Mouse (Mus musculus): ENCODE data around the gene Crygc. TPM values are rescaled to one million over a fixed set of nuclear protein-coding genes. Genes with fewer than 3 reads are reported as not detected.
"Not testable (repeated sequence)": the region's sequence is repeated elsewhere in the genome, so short reads cannot be mapped to it uniquely, and the experiment has no call there.

Gene Crygc
- polyA plus RNA-seq, 1 experiment from 2014 or later, result not detected

DNA sequence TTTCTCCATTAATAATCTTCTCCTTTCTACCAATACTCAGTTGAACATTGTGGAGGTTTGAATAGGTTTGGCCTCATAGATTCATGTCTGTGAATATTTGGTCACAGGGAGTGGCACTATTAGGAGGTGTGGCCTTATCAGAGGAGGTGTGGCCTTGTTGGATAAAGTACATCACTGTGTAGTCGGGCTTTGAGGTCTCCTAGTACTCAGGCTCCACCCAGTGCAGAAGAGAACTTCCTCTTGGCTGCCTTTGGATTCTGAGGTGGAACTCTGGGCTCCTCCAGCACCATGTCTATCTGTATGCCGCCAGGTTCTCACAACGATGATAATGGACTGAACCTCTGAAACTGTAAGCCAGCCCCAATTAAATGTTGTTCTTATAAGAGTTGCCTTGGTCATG lies 23.5 kb upstream of the Crygc start:
- no peak overlapping the region for H3K4me3 ChIP-seq
- H3K4me1 ChIP-seq, result no peaks in the 10 kb centered on the region
- DNase-seq (ENCODE audit: low spot score), result no peak
- H3K9me3 ChIP-seq (replicated peaks), result no peaks in the 10 kb centered on the region
- WGBS, result 91% methylated on average over 3 of the region's 3 CpGs
- no peak overlapping the region for H3K27ac ChIP-seq
- H3K27me3 ChIP-seq (ENCODE audit: low read depth, poor library complexity, severe bottlenecking), result no peaks in the 10 kb centered on the region
- H3K36me3 ChIP-seq, result no peaks in the 10 kb centered on the region

DNA sequence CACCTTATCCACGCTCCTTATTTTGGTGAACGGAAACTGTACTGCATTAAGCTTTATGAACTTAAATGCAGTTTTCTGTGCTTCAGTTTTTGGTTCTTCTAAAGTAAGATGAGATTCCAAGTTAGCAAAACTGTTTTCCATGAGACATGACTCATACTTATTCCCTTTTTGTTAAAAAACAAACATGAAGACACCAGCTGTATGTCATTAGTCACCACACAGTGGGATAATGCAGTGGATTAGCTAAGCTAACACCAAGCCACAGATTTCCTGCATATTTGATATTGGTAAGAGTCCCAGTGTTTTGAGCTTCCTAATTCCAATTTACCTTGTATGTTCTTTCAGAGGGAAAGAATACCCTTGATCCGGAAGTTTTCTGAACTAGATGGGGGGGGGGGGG lies 18.1 kb upstream of the Crygc start:
- no peaks in the 10 kb centered on the region for H3K4me1 ChIP-seq
- no peak overlapping the region for H3K27ac ChIP-seq
- no peak for DNase-seq (ENCODE audit: low spot score)
- no peak overlapping the region for H3K4me3 ChIP-seq
- no peaks in the 10 kb centered on the region for H3K27me3 ChIP-seq (ENCODE audit: low read depth, poor library complexity, severe bottlenecking)
- H3K36me3 ChIP-seq, result no peaks in the 10 kb centered on the region
- WGBS, result 93% methylated on average over 3 of the region's 3 CpGs
- no peaks in the 10 kb centered on the region for H3K9me3 ChIP-seq (replicated peaks)

DNA sequence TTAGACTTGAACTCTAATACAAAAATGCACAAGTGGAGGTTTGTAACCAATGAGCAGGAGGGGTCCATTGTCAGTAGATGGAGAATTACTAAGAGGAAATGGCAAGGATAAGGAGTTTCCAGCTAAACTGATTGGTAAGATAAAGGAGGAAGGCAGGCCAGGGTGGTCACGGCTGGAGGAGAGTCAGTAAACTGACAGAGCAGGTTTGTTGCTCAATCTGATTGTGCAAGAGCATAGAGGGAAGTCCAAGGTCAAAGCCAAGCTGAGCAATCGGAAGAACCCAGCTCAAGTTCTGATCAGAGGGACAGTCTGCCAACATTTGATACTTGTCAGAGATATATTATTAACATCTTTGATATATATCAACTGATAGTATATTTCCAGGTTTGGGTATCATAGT lies 16.9 kb upstream of the Crygc start:
- Histone ChIP-seq H3K27me3 (ENCODE audit: low read depth, poor library complexity, severe bottlenecking) (no peaks in the 10 kb centered on the region), H3K27ac (no peak overlapping the region), H3K4me1 (no peaks in the 10 kb centered on the region), H3K36me3 (no peaks in the 10 kb centered on the region), H3K9me3 (replicated peaks) (no peaks in the 10 kb centered on the region), H3K4me3 (no peak overlapping the region)
- 85% methylated on average over 2 of the region's 2 CpGs for WGBS
- no peak for DNase-seq (ENCODE audit: low spot score)

DNA sequence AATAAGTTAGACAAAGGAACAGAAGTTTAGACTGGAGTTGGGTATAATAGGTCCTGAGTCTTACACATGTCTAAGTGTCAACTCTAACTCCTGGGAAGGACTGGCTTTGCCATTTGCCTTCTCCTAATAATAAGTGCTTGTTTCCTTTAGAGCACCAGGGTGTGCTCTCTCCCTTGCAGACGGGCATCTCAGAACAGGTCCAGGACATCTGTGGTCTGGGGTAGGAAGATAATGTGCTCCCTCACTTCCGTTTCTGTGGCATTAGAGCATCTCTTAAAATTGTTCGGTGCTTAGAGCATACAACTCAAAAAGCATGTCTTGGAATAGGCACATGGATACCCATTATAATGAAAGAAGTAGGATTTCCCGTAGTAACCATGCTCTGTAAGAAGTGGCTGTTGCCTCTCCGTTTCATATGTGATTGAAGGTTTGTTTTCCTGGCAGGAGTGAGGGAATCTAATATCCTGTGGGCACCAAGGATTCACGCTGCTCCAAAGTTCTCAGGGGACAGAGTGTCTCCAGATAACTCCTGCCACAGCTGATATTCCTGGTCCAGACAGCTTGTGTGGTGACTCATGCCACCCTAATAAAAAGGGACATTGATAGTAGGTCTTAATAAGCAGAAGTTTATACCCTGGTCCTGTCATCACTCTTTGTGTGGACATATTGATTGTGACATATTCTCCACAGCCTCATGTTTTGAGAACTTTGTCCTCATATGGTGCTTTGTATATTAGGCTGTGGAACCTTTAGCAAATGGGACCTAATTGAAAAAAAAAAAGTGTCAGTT lies 15.3 kb upstream of the Crygc start:
- Histone ChIP-seq H3K4me3 (no peak overlapping the region), H3K27me3 (ENCODE audit: low read depth, poor library complexity, severe bottlenecking) (no peaks in the 10 kb centered on the region), H3K36me3 (no peaks in the 10 kb centered on the region), H3K27ac (no peak overlapping the region), H3K9me3 (replicated peaks) (no peaks in the 10 kb centered on the region), H3K4me1 (no peaks in the 10 kb centered on the region)
- WGBS, result 84% methylated on average over 6 of the region's 6 CpGs
- no peak for DNase-seq (ENCODE audit: low spot score)

DNA sequence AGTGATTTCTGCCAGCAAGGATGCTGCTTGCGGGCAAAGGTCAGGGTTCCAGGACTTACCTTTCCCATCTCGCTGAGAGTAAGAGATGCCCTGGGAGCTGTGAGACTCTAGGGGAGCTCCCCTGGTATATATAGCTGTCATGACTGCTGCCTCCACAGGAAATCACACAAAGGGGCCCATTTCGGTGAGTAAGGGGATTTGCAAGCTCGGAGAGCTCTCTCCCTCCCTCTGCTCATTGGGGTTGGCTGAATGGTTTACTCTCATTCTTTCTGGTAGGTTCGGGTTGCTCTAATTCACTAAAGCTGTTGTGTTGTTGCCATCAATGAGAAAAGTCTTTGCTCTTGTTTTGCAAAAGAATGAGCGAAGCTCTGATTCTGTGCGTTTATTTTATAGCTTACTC lies 8.7 kb upstream of the Crygc start, which contains the start of gene Crygb:
TSS of gene Crygb (minus strand) at position 101 of the 400 bp plus-strand sequence.
- no peak for DNase-seq (ENCODE audit: low spot score)
- 42% methylated on average over 7 of the region's 7 CpGs for WGBS
- no peaks in the 10 kb centered on the region for H3K36me3 ChIP-seq
- no peaks in the 10 kb centered on the region for H3K9me3 ChIP-seq (replicated peaks)
- no peak within 1 kb of the TSS for H3K27ac ChIP-seq
- H3K4me3 ChIP-seq, result no peak within 1 kb of the TSS
- H3K27me3 ChIP-seq (ENCODE audit: low read depth, poor library complexity, severe bottlenecking), result no peaks in the 10 kb centered on the region
- peaks cover 3% of the 10 kb centered on the region; the same call in 1 of the 2 replicates for H3K4me1 ChIP-seq

DNA sequence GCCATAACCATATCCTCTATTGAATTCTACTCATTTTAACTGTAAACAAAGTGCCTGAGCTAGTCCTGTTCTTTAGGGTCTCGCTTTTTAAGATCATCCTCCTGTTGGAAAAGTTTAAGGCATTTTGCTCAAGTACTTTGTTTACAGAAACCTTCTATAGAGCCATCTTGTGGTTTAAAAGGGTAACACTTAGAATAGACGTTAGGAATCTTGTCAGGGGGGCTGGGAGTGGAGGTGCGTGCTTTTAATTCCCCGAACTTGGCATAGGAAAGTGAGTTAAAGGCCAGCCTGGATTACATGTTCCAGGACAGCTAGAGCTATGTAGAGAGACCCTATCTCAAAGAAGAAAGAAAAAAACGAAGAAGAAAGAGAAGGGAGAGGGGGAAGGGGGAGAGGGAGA lies 2.1 kb upstream of the Crygc start:
- H3K4me1 ChIP-seq, result no peaks in the 10 kb centered on the region
- 30% methylated on average over 5 of the region's 5 CpGs for WGBS
- no peak overlapping the region for H3K4me3 ChIP-seq
- no peaks in the 10 kb centered on the region for H3K9me3 ChIP-seq (replicated peaks)
- H3K36me3 ChIP-seq, result no peaks in the 10 kb centered on the region
- no peak overlapping the region for H3K27ac ChIP-seq
- no peak for DNase-seq (ENCODE audit: low spot score)
- no peaks in the 10 kb centered on the region for H3K27me3 ChIP-seq (ENCODE audit: low read depth, poor library complexity, severe bottlenecking)

DNA sequence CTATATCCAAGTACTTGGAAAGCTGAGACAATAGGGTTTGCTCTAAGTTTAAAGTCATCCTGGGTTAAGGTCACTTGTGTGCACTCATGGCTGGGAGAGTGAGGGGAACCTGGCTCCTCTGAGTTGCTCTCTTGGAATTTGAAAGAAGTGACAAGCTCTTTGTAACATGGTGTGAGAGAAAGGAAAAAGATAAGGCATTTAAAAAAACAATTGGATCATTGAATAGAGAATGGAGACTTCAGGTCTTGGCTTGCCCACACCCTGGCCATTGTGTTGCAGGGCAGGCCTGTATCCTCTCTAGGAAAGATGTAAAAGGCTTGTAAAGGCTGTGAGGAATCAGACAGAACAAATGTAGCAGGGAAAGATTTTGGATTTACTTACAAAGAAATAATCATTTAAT lies 5.6 kb downstream of the Crygc start:
- no peak overlapping the region for H3K4me3 ChIP-seq
- no peaks in the 10 kb centered on the region for H3K36me3 ChIP-seq
- DNase-seq (ENCODE audit: low spot score), result no peak
- no peaks in the 10 kb centered on the region for H3K27me3 ChIP-seq (ENCODE audit: low read depth, poor library complexity, severe bottlenecking)
- H3K4me1 ChIP-seq, result no peaks in the 10 kb centered on the region
- H3K27ac ChIP-seq, result no peak overlapping the region
- no peaks in the 10 kb centered on the region for H3K9me3 ChIP-seq (replicated peaks)

DNA sequence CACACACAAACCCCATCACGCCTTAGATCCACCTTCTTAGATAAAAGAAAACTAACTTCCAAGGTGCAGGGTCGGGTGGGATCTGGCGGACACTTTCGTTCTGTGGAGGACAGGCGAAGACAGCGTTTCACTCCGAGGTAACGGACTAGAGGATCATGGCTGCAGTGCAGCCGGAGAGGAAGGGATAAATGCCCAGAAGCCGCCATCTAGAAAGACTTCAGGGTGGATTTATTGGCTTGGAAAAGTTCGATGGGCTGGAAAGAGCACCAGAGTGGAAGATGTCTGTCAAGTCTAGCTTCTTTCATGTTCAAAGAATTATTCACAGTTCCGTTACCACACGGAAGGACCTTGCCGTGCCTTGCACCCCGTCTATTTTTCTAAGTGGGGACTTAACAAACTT lies 9.3 kb downstream of the Crygc start:
- WGBS, result 92% methylated on average over 15 of the region's 15 CpGs
- H3K36me3 ChIP-seq, result no peaks in the 10 kb centered on the region
- no peak for DNase-seq (ENCODE audit: low spot score)

DNA sequence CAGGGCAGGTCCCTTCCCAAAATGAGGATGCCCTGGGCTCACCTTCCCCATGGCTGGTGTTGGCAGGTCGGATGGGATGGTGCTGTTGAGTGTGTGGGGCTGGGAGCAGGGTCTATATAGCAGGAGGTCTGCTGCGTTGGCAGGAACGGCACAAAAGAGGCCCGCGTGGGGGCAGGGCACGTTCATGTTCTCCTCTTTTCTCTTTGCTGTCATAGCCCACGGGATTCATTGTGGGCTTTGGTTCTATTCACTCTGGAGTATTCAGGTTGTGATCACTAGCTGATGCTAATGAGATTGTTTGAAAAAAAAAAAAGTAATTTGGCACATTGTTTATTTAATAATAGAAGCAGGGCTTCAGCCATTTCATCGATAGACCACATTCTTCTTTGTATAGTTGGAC lies 10.1 kb downstream of the Crygc start, which contains the start of gene Crygd:
TSS of gene Crygd (minus strand) at position 101 of the 400 bp plus-strand sequence.
- Histone ChIP-seq H3K27me3 (ENCODE audit: low read depth, poor library complexity, severe bottlenecking) (no peaks in the 10 kb centered on the region), H3K4me3 (no peak within 1 kb of the TSS), H3K27ac (no peak within 1 kb of the TSS), H3K9me3 (replicated peaks) (no peaks in the 10 kb centered on the region), H3K4me1 (no peaks in the 10 kb centered on the region), H3K36me3 (no peaks in the 10 kb centered on the region)
- DNase-seq (ENCODE audit: low spot score), result no peak
- 92% methylated on average over 8 of the region's 8 CpGs for WGBS

More for the DNA sequence above, 9.3 kb downstream of the Crygc start:
- no peak overlapping the region for H3K4me3 ChIP-seq
- H3K27me3 ChIP-seq (ENCODE audit: low read depth, poor library complexity, severe bottlenecking), result no peaks in the 10 kb centered on the region
- no peaks in the 10 kb centered on the region for H3K9me3 ChIP-seq (replicated peaks)
- H3K4me1 ChIP-seq, result no peaks in the 10 kb centered on the region
- no peak overlapping the region for H3K27ac ChIP-seq

DNA sequence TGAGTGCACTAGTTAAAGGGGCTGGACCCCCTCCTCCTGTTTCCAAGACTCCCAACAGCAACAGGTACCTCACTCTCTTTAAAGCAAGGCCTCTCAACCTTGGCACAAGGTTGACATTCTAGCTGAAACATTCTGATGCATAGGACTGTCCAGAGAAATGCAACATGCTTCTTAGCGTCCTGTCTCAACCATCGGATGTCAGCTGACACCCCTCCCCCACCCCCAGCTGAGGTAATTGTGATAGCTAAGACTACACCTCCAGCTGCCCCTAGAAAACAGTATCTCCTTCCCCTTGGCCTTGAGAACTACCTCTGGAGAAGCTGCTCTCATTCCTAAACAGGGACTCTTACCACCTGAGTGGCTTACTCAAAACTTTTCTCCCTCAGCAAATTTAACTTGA lies 21.3 kb downstream of the Crygc start:
- 28% methylated on average over 2 of the region's 2 CpGs for WGBS
- no peaks in the 10 kb centered on the region for H3K27me3 ChIP-seq (ENCODE audit: low read depth, poor library complexity, severe bottlenecking)
- no peaks in the 10 kb centered on the region for H3K36me3 ChIP-seq
- H3K9me3 ChIP-seq (replicated peaks), result no peaks in the 10 kb centered on the region
- no peak overlapping the region for H3K27ac ChIP-seq
- no peak overlapping the region for H3K4me3 ChIP-seq
- H3K4me1 ChIP-seq, result peaks cover 10% of the 10 kb centered on the region
- DNase-seq (ENCODE audit: low spot score), result no peak

DNA sequence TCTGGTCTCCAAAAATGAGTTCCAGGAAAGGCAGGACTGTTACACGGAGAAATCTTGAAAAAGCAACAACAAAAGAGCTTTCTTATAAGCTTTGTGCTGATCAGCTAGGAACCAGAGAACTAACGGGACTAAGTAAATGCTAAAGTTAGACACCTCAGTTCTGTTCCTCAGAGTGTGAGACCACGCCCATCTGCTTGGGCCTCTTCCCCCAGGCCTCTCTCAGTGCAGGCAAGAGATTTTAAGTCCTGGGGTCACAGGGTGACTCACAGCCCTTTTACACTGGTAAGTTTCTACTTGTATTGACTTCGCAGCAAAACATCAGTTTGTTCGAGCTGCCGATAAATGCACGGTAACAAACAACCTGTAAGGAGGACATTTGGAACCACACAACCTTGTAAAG lies 21.8 kb downstream of the Crygc start:
- Histone ChIP-seq H3K27me3 (ENCODE audit: low read depth, poor library complexity, severe bottlenecking) (no peaks in the 10 kb centered on the region), H3K9me3 (replicated peaks) (no peaks in the 10 kb centered on the region), H3K4me3 (no peak overlapping the region), H3K4me1 (peaks cover 10% of the 10 kb centered on the region), H3K27ac (no peak overlapping the region), H3K36me3 (no peaks in the 10 kb centered on the region)
- no peak for DNase-seq (ENCODE audit: low spot score)
- 64% methylated on average over 7 of the region's 7 CpGs for WGBS

DNA sequence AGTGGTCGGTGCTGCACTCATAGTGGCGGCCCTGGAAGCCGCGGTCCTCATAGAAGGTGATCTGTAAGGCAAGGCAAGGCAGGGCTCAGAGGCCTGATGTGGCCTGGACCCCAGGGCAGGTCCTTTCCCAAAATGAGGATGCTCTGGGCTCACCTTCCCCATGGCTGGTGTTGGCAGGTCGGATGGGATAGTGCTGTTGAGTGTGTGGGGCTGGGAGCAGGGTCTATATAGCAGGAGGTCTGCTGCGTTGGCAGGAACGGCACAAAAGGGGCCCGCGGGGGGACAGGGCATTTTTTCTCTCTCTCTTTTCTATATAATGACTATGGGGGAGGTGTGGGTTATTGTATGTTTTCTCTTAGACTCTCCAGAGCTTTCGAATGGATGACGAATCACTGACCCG lies 22.5 kb downstream of the Crygc start, which contains the start of gene Cryge:
TSS of gene Cryge (minus strand) at position 198 of the 400 bp plus-strand sequence.
- H3K4me1 ChIP-seq; H3K27me3 ChIP-seq (ENCODE audit: low read depth, poor library complexity, severe bottlenecking); H3K36me3 ChIP-seq; DNase-seq (ENCODE audit: low spot score); H3K27ac ChIP-seq; H3K4me3 ChIP-seq; H3K9me3 ChIP-seq (replicated peaks): not testable (repeated sequence)
- WGBS, result 82% methylated on average over 12 of the region's 12 CpGs

DNA sequence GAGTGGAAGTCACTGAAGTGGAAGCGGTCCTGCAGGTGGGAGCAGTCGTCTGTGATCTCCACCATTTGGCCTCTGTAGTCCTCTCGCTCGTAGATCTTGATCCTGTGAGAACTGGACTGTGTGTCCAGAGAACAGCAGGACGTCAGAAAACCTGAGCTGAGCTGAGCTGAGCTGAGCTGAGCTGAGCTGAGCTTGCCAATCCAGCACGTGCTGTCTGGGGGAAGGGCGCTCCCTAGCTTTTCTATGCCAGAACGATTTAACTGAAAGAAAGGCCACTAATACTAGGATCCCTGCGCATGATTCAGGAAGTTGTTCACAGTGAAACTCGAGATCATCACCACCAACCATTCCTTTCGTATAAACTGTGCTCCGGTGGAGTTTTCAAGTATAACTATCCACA lies 24.7 kb downstream of the Crygc start:
- Histone ChIP-seq H3K27me3 (ENCODE audit: low read depth, poor library complexity, severe bottlenecking) (no peaks in the 10 kb centered on the region), H3K4me1 (peaks cover 10% of the 10 kb centered on the region), H3K27ac (no peak overlapping the region), H3K9me3 (replicated peaks) (no peaks in the 10 kb centered on the region), H3K4me3 (no peak overlapping the region), H3K36me3 (no peaks in the 10 kb centered on the region)
- WGBS, result 73% methylated on average over 12 of the region's 12 CpGs
- DNase-seq (ENCODE audit: low spot score), result no peak

Measured in limb, embryonic 10.5 days (tissue).